Mouse (Mus musculus): ENCODE data around the gene Kdm6b. TPM values are rescaled to one million over a fixed set of nuclear protein-coding genes. Genes with fewer than 3 reads are reported as not detected.
"Not testable (repeated sequence)": the region's sequence is repeated elsewhere in the genome, so short reads cannot be mapped to it uniquely, and the experiment has no call there.

The Kdm6b gene
- polyA plus RNA-seq, 1 experiment from 2014 or later: 13.1 TPM

DNA sequence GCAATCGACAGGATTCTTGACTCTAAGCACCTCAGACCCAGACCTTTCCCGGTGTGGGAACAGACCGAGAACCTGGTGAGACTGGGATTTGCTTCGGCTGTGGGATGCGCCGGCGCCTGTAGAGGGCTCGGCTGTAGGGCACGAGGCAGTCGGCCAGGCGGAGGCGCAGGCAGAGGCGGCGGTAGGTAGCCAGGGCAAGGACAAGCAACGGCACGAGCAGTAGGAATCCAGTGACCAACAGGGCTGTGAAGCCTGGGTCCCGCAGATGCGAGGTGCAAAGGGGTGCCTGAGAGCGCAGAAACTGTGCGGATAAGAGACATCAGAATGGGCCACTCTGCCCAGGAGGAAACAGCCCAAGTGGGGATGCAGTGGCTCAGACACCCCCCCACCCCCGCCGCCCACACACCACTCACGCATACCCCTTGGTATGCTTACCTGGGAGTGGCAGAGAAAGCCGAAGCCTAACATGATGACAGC, 15.9 kb downstream of the Kdm6b start:
- TF ChIP-seq EP300 (optimal IDR thresholded peaks at IDR 0.05): no peak
- no peak for TF ChIP-seq CTCF (IDR thresholded peaks at IDR 0.05; ENCODE audit: low read depth)
- peak; percentile 40 for DNase-seq (ENCODE audit: low spot score)
- peaks cover 8% of the 10 kb centered on the region; the same call in 1 of the 2 replicates for H3K4me1 ChIP-seq (replicated peaks; ENCODE audit: control insufficient read depth, insufficient read depth)

DNA sequence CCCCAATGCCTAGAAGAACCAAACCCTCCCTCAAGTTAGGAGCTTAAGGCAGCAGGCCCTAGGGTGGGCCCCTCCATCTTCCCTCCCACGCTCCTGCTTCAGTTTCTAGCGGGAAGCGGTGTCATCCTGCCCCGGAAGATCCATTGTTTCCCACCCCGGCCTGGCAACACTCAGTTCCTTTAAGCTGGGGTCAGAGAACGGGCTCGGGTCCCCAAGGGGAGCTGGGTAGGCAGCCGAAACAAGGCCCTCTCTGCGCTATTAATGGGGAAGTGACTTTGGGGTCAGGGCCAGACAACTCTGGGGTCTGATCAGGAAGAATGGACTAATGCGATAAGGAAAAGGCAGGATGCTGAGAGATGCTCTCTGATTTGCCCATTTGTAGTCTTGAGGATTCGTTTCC, 16.7 kb downstream of the Kdm6b start:
- Histone ChIP-seq H3K27me3 (ENCODE audit: control insufficient read depth, insufficient read depth, low read length) (no peaks in the 10 kb centered on the region), H3K4me1 (replicated peaks; ENCODE audit: control insufficient read depth, insufficient read depth) (peaks cover 8% of the 10 kb centered on the region; the same call in 1 of the 2 replicates), H3K27ac (replicated peaks) (peak overlapping the region; percentile 97), H3K36me3 (ENCODE audit: control insufficient read depth, insufficient read depth, low read length) (peaks cover 15% of the 10 kb centered on the region), H3K9me3 (ENCODE audit: control insufficient read depth, low read length) (no peaks in the 10 kb centered on the region), H3K4me3 (ENCODE audit: low read depth, low read length) (peak overlapping the region; percentile 65; the same call in 1 of the 2 replicates), H3K9ac (ENCODE audit: low read length) (peak overlapping the region; percentile 95; the same call in 1 of the 2 replicates), H3K4me2 (replicated peaks; ENCODE audit: low read depth) (peak overlapping the region; percentile 71)
- no peak for ATAC-seq (ENCODE audit: low FRiP score, low TSS enrichment)
- 35% methylated on average over 11 of the region's 11 CpGs for WGBS
- TF ChIP-seq CTCF (IDR thresholded peaks at IDR 0.05; ENCODE audit: low read depth) (no peak), EP300 (optimal IDR thresholded peaks at IDR 0.05) (no peak)
- peak; percentile 33 for DNase-seq (ENCODE audit: low spot score)

More for the DNA sequence above, 15.9 kb downstream of the Kdm6b start:
- WGBS: 38% methylated on average over 24 of the region's 24 CpGs
- no peak for ATAC-seq (ENCODE audit: low FRiP score, low TSS enrichment)
- no peaks in the 10 kb centered on the region for H3K27me3 ChIP-seq (ENCODE audit: control insufficient read depth, insufficient read depth, low read length)
- H3K27ac ChIP-seq (replicated peaks): peak overlapping the region; percentile 71
- peaks cover 15% of the 10 kb centered on the region for H3K36me3 ChIP-seq (ENCODE audit: control insufficient read depth, insufficient read depth, low read length)
- H3K4me2 ChIP-seq (replicated peaks; ENCODE audit: low read depth): 0 out of 2 replicates have a peak overlapping the region, but pooled peaks have one; percentile 8
- no peaks in the 10 kb centered on the region for H3K9me3 ChIP-seq (ENCODE audit: control insufficient read depth, low read length)
- H3K4me3 ChIP-seq (ENCODE audit: low read depth, low read length): peak overlapping the region; percentile 18; the same call in 1 of the 2 replicates
- peak overlapping the region; percentile 52 for H3K9ac ChIP-seq (ENCODE audit: low read length)

DNA sequence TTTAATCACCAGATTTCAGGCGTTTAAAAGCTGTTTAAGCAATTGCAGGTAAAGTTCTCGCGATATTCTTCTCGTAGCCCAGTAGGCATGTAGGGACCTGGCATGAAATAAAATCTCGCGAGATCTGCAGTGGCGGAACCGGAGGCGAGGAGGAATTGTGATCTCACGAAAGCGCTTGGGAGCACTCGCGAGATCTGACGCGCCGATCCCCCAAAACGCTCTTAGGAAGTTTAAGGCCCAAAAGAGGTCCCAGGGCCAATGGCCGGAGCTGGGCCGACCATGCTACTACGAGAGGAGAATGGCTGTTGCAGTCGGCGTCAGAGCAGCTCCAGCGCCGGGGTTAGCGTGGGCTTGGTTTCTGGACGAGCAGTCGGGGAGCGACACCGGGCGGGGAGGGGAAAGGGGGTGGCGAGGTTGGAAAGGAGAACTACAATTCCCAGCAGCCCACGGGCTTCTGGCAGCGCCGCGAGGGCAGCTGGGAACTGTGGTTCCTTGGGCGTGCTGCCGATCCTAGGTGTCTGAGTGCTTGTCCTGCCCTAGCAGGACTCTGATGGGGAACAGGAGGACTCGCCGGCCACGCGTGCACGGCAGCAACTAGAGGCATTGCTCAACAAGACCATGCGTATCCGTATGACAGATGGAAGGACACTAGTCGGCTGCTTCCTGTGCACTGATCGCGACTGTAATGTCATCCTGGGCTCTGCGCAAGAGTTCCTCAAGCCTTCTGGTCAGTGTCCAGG, 17.7 kb downstream of the Kdm6b start:
- H3K9ac ChIP-seq (ENCODE audit: low read length): peak overlapping the region; percentile 95
- H3K9me3 ChIP-seq (ENCODE audit: control insufficient read depth, low read length): no peaks in the 10 kb centered on the region
- H3K4me1 ChIP-seq (replicated peaks; ENCODE audit: control insufficient read depth, insufficient read depth): peaks cover 8% of the 10 kb centered on the region; the same call in 1 of the 2 replicates
- DNase-seq (ENCODE audit: low spot score) (peak; percentile 95), ATAC-seq (ENCODE audit: low FRiP score, low TSS enrichment) (peak; percentile 90)
- H3K36me3 ChIP-seq (ENCODE audit: control insufficient read depth, insufficient read depth, low read length): peaks cover 12% of the 10 kb centered on the region
- H3K27me3 ChIP-seq (ENCODE audit: control insufficient read depth, insufficient read depth, low read length): no peaks in the 10 kb centered on the region
- peak overlapping the region; percentile 71 for H3K4me2 ChIP-seq (replicated peaks; ENCODE audit: low read depth)
- peak overlapping the region; percentile 97 for H3K27ac ChIP-seq (replicated peaks)
- under 1% methylated on average over 48 of the region's 48 CpGs for WGBS
- TF ChIP-seq EP300 (optimal IDR thresholded peaks at IDR 0.05) (peak; percentile 100), CTCF (IDR thresholded peaks at IDR 0.05; ENCODE audit: low read depth) (no peak)
- H3K4me3 ChIP-seq (ENCODE audit: low read depth, low read length): peak overlapping the region; percentile 65

DNA sequence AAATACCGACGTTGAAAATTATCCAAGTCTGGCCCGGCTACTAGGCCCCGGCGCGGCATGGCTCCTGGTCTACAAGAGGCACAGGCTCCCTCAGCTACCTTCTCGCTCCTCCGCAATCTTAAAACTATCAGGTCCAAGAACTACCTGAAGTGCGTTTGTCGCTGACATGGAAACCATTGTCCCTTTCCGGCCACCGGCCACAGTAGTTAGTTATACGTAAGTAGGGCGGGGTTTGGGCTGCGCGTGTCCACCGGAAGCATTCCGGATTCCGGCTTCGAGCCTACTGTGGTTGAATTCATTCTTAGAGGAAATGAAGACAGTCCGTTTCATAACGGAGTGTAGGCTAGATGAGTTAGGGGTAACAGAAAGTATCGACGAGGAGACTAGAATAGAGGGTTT, 18.2 kb downstream of the Kdm6b start, which contains the start of the genes Naa38 and Cyb5d1:
Naa38 (plus strand) TSS at position 253 of the 399 bp plus-strand sequence.
Cyb5d1 (minus strand) TSS at position 397 of the 399 bp plus-strand sequence.
- Histone ChIP-seq H3K4me2 (replicated peaks; ENCODE audit: low read depth) (peak within 1 kb of the TSS; percentile 71), H3K4me3 (ENCODE audit: low read depth, low read length) (peak within 1 kb of the TSS; percentile 65), H3K27ac (replicated peaks) (peak within 1 kb of the TSS; percentile 97), H3K9ac (ENCODE audit: low read length) (peak within 1 kb of the TSS; percentile 95)
- not testable (repeated sequence) for H3K4me1 ChIP-seq (replicated peaks; ENCODE audit: control insufficient read depth, insufficient read depth); H3K9me3 ChIP-seq (ENCODE audit: control insufficient read depth, low read length); H3K36me3 ChIP-seq (ENCODE audit: control insufficient read depth, insufficient read depth, low read length); H3K27me3 ChIP-seq (ENCODE audit: control insufficient read depth, insufficient read depth, low read length)
- ATAC-seq (ENCODE audit: low FRiP score, low TSS enrichment): peak; percentile 81
- peak; percentile 88 for DNase-seq (ENCODE audit: low spot score)
- WGBS: 1% methylated on average over 19 of the region's 24 CpGs

DNA sequence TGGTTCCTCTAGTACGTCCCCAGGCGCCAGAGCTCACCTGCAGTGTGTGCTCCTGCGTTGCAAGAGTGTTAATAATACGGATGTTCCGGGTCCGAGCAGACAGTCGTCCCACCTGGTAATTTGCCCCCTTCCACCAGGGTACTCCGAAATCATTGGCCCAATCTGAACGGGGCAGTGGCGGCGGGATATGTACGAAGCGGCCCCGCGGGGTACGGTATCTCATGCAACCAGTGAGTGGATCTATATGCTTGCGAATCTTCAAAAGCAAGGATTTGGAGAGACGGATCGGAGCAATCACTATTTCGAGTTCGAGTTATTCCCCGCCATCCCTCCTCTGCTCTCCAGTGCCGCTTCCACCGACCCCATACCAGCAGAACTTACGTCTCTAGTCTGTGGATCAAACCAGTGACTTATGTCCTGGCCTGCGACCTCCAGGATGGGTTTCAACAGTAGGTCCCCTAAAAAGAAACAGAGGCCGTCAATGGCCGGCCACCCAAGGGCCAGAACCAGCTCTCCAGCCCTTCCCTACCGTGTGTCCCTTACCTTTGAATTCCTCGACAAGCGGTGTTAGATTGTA, 18.8 kb downstream of the Kdm6b start:
- peak; percentile 35 for DNase-seq (ENCODE audit: low spot score)
- H3K27me3 ChIP-seq (ENCODE audit: control insufficient read depth, insufficient read depth, low read length); H3K36me3 ChIP-seq (ENCODE audit: control insufficient read depth, insufficient read depth, low read length); H3K9me3 ChIP-seq (ENCODE audit: control insufficient read depth, low read length); H3K4me1 ChIP-seq (replicated peaks; ENCODE audit: control insufficient read depth, insufficient read depth); ATAC-seq (ENCODE audit: low FRiP score, low TSS enrichment): not testable (repeated sequence)
- Histone ChIP-seq H3K4me2 (replicated peaks; ENCODE audit: low read depth) (peak overlapping the region; percentile 71), H3K4me3 (ENCODE audit: low read depth, low read length) (peak overlapping the region; percentile 65), H3K27ac (replicated peaks) (peak overlapping the region; percentile 97), H3K9ac (ENCODE audit: low read length) (peak overlapping the region; percentile 68)
- under 1% methylated on average over 31 of the region's 31 CpGs for WGBS
